Mouse (Mus musculus) heart, adult 18-20 months (tissue): ENCODE results near the gene Mgat2. TPM values are rescaled to one million over a fixed set of nuclear protein-coding genes. Genes with fewer than 3 reads are reported as not detected.
A peak's percentile ranks its signal among the peaks of the same experiment; 100 is the strongest.

Experiments
- DNase-seq, 2 experiments: peaks; one replicate each; pipeline ENCODE4 v3.0.0; 2021 to 2022; ENCODE audit warnings: mixed read lengths in 1 of 2
- microRNA-seq, 2 experiments: library from miRNA; unstranded; fragments of <30 nt; microRNA quantifications; one replicate each; pipeline ENCODE4 v1.2.0; 2022
- total RNA-seq, 2 experiments: library from RNA; stranded (reverse); gene quantifications; 2 replicates each; pipeline ENCODE4 v1.2.3; 2021

Gene Mgat2
- total RNA-seq, 2 experiments from 2014 or later, result 18.6 to 20.2 TPM

DNA sequence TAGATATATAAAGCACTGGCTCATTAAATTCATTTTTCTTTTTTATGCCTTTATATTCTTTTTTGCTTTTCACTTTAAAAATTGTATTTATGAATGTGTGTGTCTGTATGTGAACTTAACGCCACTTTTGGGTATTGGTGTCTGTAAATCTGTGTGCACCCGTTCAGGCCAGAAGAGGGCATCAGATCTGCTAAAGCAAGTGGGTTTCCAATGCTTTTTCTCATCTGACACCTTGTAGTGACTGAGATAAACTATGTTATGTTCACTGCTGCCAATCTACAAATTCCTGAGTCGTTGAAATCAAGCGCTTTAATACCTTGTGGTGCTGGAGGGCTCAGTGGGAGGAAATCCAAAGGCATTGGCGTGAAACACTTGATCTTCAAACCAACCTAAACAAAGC is 27.1 kb downstream of the Mgat2 start:
- DNase-seq, result peak in 1 of 2 experiments; percentile 31

DNA sequence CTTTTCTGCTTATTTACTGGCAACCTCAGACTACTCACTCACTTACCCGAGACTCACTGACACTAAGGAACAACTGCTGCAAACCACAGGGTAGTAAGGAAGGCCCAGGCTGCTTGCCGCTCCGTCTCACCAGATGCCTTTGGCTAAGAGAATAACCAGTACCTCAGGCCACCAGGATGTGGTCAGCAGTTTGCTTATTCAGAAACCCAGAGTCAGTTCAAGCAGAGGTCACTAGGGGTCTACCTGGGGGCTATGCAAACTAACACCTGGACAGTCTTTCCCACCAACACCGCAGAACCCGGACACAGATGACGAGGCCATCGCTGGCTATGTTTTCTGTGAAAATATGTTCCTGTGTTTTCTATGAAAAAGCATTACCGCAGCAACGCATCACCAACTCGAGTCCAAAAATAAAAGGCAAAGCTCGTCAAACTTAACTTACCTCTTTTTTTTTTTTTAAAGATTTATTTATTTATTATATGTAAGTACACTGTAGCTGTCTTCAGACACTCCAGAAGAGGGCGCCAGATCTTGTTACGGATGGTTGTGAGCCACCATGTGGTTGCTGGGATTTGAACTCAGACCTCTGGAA is 29.3 kb downstream of the Mgat2 start:
- no peak for DNase-seq

DNA sequence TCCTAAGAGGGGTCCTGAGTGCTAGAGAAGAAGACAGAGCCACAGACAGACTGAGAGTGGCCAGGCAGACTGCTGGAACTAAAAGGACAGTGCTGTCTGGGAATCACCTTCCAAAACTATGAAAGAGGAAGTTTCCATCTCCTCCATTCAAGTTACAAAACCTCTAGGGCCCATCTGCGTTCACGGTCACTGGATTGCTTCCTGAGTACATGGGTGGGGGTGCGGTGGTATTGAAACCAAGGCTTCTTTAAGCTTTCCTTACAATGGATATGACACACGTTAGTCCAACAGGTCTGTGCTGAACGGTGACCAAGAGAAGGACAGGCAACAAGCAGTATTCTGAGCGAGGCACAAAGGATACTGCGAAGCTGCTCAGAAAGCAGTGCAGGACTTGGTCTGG is 30.4 kb downstream of the Mgat2 start:
- no peak for DNase-seq

DNA sequence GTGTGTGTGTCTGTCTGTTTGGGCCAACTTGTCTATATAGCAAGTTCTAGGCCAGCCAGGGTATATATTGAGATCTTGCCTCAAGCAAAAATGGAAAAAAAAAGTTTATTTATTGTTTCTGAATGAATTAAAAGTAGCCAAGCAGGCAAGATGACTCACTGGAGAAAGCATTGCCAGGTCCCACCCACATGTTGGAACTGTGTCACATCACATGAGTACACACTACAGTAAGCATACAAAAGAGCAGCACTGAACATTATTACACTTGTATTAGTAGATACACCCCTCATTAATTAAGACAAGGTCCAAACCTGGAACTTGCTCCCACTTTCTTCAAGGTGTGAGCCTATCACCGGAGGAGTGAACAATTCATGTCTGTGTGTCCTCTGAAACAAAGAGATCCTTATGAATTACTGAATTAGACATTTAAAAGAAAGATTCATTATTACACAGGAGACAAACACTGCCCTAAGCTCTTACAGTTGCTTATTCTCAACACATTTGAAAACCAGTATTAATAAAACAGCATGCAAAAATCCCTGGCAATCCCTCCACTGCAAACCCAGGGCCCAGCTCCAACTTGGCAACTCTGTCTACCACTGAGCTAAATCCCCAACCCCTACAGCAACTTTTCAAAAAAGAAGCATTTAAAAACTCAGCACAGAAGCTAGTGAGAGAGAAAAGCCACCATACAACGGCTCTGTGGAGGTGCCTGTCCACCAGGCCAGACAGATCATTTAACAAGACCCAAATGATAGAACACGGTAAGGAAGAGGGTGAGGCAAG is 31.2 kb downstream of the Mgat2 start:
- peak; percentile 73 to 86 for DNase-seq

DNA sequence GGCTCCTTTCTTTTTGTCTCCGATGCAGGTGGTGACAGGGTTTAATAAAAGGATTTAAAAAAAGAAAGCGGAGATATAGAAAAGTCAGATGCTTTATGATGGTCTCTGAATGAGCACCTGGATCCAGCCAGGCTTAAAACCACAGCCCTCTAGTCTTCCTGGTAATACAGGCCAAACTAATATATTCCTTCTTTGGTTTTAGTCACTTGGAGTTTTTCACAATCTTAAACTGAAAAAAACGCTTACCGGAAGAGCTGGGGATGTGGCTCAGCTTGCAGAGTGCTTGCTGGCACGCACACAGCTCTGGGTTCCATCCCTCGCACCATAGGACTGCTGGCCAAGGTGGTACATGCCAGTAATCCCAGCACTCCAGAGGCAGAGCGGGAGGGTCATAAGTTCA is 32.6 kb downstream of the Mgat2 start:
- DNase-seq, result no peak

DNA sequence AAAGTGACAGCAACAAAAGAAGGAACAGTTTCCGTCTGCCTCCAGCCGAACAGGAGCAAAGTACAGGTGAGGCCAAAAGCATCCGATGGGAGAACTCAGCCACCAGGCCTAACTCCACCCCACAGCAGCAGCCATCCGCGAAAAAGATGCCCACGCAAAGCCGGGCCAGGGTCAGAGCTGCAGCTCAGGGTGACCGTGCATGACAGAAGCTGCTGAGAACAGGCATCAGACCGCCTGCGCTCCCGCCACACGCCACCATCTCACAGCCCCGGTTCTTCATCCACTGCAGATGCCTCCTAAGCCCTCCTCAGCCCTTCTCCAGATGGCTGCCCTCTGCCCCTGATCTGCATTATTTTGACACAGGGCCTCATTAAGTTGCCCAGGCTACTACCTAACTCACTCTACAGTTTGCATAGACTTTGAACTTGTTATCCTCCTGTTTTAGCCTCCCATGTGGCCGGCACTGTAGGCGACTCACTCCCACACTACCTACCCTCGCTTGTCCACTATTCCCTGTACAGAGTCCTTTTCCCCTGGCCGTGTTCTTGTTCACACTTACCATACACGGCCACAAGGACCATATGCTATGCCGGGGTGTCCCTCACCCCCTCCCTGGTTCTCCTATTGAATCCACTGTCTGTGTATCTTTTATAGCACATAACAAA is 36.8 kb downstream of the Mgat2 start:
- DNase-seq, result no peak

DNA sequence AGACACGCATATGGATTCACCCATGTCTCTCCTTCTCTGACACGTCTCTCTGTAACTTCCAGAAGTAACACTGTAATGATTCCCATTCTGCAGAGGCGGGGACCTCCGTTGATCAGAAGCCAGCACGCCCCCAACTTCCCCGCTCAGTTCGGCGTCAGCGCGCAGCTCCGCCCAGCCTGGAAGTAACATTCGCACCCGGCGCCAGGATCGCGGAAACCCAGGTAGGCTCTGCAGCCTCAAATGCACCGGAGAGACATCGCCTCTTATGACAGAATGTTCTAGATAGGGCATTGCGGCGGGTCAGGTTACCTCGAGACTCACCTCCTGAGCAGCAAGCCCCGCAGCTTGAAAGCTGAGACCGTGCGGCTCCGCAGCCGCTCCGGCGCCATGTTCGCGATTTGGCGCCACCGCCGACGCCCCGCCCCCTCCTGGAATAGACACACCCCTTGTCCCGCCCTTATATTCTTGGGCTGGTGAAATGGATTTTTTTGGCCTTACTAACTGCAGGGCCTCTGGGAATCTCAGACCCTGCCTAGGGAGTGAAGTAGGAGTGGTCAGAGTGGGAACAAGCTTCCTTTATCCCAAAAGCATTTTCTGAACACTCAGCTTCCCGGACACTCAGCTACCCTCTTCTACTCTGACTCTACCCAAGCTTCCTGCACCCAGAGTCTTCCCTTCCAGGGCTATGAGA is 44.0 kb downstream of the Mgat2 start, which contains the start of gene Pole2:
Gene Pole2 (minus strand): TSS at position 420 of the 691 bp plus-strand sequence.
- peak; percentile 91 to 96 for DNase-seq

DNA sequence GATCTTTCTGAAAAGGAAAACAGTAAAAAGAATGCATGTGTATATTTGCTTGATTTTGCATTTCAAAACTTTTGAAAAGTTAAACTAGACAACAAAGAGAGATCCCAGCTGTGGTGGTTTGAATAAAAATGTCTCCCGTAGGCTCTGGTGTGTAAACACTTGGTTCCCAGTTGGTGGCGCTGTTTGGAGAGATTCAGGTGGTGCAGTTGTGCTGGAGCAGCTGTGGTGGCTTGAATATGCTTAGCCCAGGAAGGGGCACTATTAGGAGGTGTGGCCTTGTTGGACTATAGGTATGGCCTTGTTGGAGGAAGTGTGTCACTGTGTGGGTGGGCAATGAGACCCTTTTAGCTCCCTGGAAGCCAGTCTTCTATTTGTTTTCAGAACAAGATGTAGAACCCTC is 45.3 kb downstream of the Mgat2 start:
- DNase-seq, result peak in 1 of 2 experiments; percentile 10

DNA sequence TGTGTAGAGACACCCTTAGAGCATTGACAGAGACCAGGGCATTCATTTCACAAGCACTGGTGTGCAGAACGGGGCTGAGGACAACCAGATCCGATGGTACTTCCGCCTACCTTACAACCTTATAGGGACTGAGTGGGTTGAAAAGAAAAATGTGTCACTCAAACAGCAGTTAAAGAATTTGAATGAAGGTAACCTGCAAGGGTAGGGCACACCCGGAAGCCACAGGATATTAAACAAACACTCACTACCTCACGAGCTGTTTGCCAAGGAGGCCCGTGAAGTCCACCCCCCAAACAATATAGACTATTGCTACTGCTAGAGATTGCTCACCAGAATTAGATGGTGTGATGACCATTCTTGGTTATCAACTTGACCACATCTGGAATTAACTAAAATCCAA is 51.8 kb downstream of the Mgat2 start:
- no peak for DNase-seq

Small RNAs within 50 kb of the gene (microRNA-seq; reads per million reads assigned to microRNA genes)
- gene Gm47287 (0 reads per million in 2 experiments), gene Gm47295 (1.1 to 1.9 reads per million in 2 experiments)

Other genes with a start within 250 kb of the Mgat2 start
- 1,000 to 10,000 TPM; 1,202 to 1,485 TPM for gene Rps29, start 25.0 kb upstream of the Mgat2 start, total RNA-seq
- gene Lrr1, start 15.3 kb upstream of the Mgat2 start, total RNA-seq, result not detected
- 100 to 1,000 TPM; 219 to 228 TPM for gene Rpl36al, start 74 bp upstream of the Mgat2 start, total RNA-seq
- gene Gm49383, start 12.9 kb downstream of the Mgat2 start, total RNA-seq, result 1 to 10 TPM; 2.8 to 3.1 TPM
- under 1 TPM; 0.57 to 0.65 TPM for gene Dnaaf2, start 14.3 kb downstream of the Mgat2 start, total RNA-seq
- gene Gm49384, start 20.1 kb downstream of the Mgat2 start, total RNA-seq, result 1 to 10 TPM; 1.7 to 2.5 TPM
- under 1 TPM; 0.37 to 0.49 TPM for gene Pole2, start 44.0 kb downstream of the Mgat2 start, total RNA-seq
- gene Klhdc1, start 57.0 kb downstream of the Mgat2 start, total RNA-seq, result 10 to 100 TPM; 42.1 TPM
- gene Klhdc2, start 112.5 kb downstream of the Mgat2 start, total RNA-seq, result 100 to 1,000 TPM; 106 to 120 TPM
- 10 to 100 TPM; 22.8 to 23.2 TPM for gene Nemf, start 173.0 kb downstream of the Mgat2 start, total RNA-seq
- 10 to 100 TPM; 36.6 to 38.1 TPM for gene Arf6, start 188.0 kb downstream of the Mgat2 start, total RNA-seq
- gene Gm9887, start 188.3 kb downstream of the Mgat2 start, total RNA-seq, result under 1 TPM; 0.49 to 0.77 TPM